Mouse (Mus musculus): ENCODE results near the gene Snx20.

Snx20 gene

GRCm38 (mm10) chr8:88642734-88643564 lies 7.0 kb upstream of the Snx20 start:
- no peak for DNase-seq

GRCm38 (mm10) chr8:88638908-88639307 lies 3.0 kb upstream of the Snx20 start:
- no peak for DNase-seq

- no peak for DNase-seq
Observed at GRCm38 (mm10) chr8:88637092-88638000, 1.4 kb upstream of the Snx20 start.

GRCm38 (mm10) chr8:88633343-88633765 lies 2.6 kb downstream of the Snx20 start:
- no peak for DNase-seq

GRCm38 (mm10) chr8:88631081-88631480 lies 4.8 kb downstream of the Snx20 start:
- peak; percentile 33 for DNase-seq

GRCm38 (mm10) chr8:88630225-88630624 lies 5.7 kb downstream of the Snx20 start:
- DNase-seq: no peak

- DNase-seq: peak; percentile 67
Observed at GRCm38 (mm10) chr8:88628001-88628774, 7.7 kb downstream of the Snx20 start.

- peak; percentile 78 for DNase-seq
Observed at GRCm38 (mm10) chr8:88627265-88627991, 8.5 kb downstream of the Snx20 start.

- no peak for DNase-seq
Observed at GRCm38 (mm10) chr8:88626940-88627264, 9.0 kb downstream of the Snx20 start.

GRCm38 (mm10) chr8:88626433-88626832 lies 9.5 kb downstream of the Snx20 start:
- DNase-seq: no peak

- DNase-seq: no peak
Observed at GRCm38 (mm10) chr8:88624276-88624675, 11.7 kb downstream of the Snx20 start.

GRCm38 (mm10) chr8:88623351-88623750 lies 12.6 kb downstream of the Snx20 start:
- DNase-seq: no peak

- DNase-seq: peak; percentile 79
Observed at GRCm38 (mm10) chr8:88621408-88621807, 14.5 kb downstream of the Snx20 start.

GRCm38 (mm10) chr8:88620931-88621330 lies 15.0 kb downstream of the Snx20 start:
- no peak for DNase-seq

GRCm38 (mm10) chr8:88619513-88619912 lies 16.4 kb downstream of the Snx20 start:
- no peak for DNase-seq

- DNase-seq: no peak
Observed at GRCm38 (mm10) chr8:88618612-88619011, 17.3 kb downstream of the Snx20 start.

GRCm38 (mm10) chr8:88614981-88615380 lies 20.9 kb downstream of the Snx20 start:
- no peak for DNase-seq

- no peak for DNase-seq
Observed at GRCm38 (mm10) chr8:88610271-88610670, 25.7 kb downstream of the Snx20 start.

- DNase-seq: no peak
Observed at GRCm38 (mm10) chr8:88609036-88609435, 26.9 kb downstream of the Snx20 start.

- no peak for DNase-seq
Observed at GRCm38 (mm10) chr8:88605361-88606040, 30.4 kb downstream of the Snx20 start.
